Mouse (Mus musculus): Measurements from ENCODE around the gene Tle6.
A peak's percentile ranks its signal among the peaks of the same experiment; 100 is the strongest.

Gene Tle6

DNA sequence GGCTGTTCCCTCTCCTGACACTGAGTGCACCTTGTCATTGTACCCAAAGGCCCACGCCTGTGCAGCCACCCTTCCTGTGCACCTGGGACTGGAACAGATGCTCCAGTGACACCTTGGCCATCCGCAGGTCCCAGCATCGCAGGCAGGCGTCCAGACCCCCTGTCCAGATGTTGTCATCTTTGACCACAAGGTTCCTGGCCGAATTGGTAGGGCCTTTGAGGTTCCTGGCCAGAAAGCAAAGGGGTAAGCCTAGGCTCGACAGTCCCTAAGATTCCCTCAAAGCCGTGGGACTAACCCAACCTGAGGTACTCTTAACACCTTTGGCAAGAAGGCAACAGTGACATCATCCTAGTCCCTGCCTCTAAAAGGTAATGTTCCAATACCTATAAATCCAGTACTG is 8.2 kb downstream of the Tle6 start:
- DNase-seq (ENCODE audit: low spot score in 2 of 2) = no peak

DNA sequence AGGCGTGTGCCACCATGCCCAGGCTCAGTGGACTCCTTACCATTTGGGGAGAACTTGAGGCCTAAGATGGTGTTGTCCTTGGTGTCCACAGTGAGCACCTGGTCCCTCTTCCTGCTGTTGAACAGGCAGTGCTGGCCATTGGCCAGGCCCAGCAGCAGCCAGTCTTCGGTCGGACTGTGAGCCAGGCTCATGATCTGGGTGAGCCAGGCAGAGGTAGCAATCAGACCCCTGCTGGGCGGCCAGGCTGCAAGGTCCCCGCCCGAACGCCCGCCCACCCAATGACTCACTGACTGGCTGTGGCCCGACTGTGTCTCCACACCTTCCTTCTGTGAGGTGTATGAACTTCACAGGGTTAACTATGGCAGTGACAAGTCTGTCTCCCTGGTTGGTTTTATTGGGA is 9.0 kb downstream of the Tle6 start:
- no peak for DNase-seq (ENCODE audit: low spot score in 2 of 2)

DNA sequence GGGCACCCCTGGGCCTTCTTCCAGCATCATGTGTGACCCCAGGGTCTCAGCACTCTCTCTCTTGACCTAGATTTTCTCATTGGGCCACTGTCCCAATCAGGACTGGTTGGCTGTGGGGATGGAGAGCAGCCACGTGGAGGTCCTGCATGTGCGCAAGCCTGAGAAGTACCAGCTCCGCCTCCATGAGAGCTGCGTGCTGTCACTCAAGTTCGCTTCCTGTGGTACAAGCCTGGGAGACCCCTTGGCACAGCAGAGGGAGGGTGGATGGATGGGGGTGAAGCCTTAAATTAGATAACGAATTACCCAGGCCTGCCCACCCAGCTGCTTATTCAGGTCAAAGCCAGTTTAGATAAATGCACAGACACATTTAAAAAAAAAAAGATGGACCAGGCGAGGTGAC is 12.1 kb downstream of the Tle6 start:
- DNase-seq (ENCODE audit: low spot score in 2 of 2) = no peak

DNA sequence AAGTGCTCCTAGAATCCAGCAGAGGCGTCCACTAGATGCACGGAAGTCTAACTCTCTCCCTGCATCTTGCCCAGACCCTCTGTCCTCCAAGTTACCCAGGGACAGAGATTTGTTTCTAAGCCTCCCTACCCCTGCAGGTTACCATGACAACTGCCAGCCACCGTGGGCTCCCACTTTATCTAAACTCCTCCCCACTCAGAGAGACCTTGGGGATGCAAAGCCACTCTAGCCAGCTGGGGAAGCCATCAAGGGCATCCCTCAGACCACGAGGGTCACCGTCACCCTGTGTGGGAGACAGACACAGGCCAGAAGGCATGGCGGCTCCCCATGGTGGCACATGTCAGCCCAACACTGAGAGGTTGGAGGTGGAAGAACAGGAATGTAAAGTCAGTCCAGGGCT is 17.5 kb downstream of the Tle6 start:
- no peak for DNase-seq (ENCODE audit: low spot score in 2 of 2)

DNA sequence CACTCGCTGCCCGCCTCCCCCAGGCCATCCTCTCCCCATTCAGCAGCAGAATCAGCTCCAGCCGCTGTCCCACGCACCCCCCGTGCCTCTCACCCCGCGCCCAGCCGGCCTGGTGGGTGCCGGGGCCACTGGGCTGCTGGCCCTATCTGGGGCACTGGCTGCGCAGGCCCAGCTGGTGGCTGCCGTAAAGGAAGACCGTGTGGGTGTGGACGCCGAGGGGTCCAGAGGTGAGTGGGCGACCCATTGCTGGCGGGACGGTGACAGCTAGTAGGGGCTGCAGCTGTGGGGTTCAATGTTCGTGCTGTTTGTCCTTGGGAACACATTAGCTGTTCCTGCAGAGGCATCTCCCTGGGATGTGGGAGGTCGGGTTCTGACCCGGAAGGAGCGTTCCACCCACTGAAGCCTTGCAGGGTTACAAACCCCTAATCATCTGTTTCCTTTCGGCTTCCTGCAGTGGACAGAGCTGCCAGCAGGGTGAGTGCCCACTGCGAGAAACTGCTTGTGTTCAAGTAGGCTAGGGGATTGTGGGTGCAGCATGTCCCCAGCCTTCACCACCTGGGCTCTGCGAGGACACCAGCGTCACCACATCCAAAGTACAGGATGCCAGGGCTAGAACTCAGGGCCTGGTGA is 20.3 kb downstream of the Tle6 start:
- no peak for DNase-seq (ENCODE audit: low spot score in 2 of 2)

- no peak for DNase-seq (ENCODE audit: low spot score in 2 of 2)
Measured at GRCm38 (mm10) chr10:81579967-81580366, 20.9 kb downstream of the Tle6 start.

- DNase-seq (ENCODE audit: low spot score in 2 of 2) = no peak
Measured at GRCm38 (mm10) chr10:81575695-81576094, 25.2 kb downstream of the Tle6 start.

DNA sequence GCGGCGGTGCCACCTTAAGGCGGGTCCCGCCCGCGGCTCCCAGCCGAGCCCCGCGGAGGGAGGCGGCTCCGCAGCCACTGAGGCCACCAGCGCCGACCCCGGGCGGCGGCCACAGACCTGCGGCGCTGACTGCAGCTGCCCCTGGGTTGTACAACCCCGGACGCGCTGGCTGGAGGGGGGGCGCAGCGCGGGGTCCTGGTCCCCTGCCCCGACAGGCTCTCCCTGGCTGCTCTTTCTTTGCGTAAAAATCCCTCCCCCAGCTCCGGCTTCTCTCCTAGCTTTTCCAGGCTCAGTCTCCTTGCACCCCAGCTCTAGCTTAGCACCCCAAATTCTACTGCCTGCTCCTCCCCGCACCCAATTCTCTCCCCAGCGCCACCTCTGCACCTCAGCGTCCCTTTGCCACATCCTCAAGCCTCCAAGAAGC is 25.7 kb downstream of the Tle6 start:
- peak; percentile 41 to 43 for DNase-seq (ENCODE audit: low spot score in 2 of 2)

DNA sequence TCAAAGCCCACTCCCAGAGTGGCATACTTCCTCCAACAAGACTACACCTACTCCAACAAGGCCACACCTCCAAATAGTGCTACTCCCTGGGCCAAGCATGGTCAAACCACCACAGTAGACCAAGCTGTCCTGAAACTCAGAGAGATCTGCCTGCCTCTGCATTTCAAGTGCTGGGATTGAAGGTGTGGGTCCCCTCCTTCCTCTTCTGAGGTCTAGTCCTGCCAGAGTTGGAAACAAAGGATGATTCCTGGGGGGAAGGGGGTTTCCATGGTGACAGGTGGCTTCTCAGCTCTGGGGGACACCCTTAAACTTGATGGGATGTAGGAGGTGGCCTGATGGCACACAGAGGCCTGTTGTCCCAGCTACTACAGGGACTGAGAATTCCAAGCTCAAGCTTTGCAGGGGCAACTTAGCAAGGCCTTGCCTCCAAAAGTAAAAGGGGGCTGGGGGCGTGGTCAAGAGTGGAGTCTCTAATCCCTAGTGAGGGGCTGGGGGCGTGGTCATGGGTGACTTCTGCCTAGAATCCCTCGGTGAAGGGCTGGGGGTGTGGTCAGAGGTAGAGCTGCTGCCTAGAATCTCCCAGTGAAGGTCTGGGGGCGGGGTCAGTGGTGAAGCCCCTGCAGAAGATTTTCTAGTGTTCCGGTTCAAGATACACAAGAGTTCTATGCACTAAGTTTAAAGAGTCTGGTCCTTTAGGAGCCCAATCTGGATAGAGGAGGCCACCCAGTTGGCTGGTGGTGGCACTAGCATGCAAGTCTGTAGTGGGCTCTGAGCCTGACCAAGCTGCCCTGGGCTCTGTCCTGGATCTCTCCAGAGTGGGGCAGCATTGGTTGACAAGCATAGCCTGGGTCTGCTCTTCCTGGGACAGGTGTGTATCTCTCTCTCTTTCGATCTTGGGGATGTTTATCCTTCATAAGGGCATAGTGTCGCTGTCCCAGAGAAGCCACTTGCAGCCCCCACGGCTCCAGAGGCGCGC is 26.5 kb downstream of the Tle6 start, which contains the start of gene Tle2:
Gene Tle2 (plus strand): TSS at position 481 of the 976 bp plus-strand sequence.
- DNase-seq (ENCODE audit: low spot score in 2 of 2) = no peak

DNA sequence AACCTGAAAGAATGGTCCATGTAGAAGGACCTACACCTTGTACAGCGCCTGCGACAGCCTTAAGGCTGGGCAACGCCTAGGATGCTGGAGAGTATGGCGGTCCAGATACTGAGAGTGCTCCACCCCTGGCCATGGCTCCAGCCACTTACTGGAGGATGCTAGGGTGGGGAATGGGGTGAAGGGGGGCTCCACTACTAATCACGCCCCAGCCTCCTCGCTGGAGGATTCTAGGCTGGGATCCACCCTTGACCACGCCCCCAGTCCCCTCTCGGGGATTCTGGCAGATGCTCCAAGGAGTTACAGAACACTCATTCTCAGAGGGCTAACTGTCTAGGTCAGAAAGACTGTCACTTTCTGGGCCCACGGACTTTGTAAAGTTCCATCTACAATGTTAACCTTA is 27.9 kb downstream of the Tle6 start:
- DNase-seq (ENCODE audit: low spot score in 2 of 2) = peak; percentile 38 to 68

GRCm38 (mm10) chr10:81572133-81572671 is 28.7 kb downstream of the Tle6 start:
- DNase-seq (ENCODE audit: low spot score in 2 of 2) = no peak

DNA sequence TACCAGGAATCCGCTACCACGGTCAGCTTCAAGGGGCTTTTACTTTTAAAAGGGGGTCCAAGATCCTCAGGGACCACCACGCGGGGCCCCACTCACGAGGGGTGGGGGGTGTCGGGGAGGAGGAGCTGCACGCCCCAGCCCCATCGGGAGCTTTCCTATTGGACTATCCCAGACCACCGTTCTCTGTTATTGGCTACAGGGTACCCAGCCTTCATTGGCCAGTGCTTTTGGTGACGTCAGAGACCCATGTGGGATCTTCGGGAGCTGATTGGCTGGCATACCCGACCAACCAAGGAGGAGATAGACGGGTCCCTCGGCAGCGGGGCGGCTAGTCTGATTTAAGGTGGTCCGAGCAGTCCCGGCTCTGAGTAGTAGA is 29.4 kb downstream of the Tle6 start:
- peak; percentile 97 to 99 for DNase-seq (ENCODE audit: low spot score in 2 of 2)

DNA sequence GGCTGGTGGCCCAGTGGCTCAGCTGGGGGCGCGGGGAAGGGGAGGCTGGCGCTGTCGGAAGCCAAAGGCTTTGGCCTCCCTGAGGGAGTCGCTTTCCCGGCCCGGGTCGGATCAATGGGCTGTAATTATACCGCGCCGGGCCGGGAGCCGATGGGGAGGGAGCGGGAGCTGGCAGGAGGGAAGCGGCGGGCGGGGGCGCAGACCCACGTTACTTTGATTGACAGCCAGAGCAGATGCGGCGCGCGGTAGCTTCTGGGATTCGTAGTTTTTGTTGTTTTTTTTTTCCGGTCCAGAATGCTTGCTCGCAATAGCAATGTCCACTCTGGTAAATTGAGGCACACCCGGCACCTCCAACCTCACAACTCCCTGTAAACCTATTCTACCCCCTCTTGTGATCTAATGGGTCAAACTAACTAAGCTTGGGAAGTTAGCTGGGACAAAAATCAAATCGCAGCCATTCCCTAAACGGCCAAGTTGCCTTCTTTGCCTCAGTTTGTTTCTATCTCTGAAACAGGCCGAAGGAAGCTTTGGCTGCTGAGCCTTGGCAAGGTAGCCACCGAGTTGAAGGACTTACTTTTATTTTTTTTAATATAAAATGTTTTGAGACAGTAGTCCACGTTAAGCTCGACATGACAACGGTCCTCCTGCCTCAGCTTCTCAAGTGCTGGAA is 29.9 kb downstream of the Tle6 start:
- peak; percentile 86 to 92 for DNase-seq (ENCODE audit: low spot score in 2 of 2)

DNA sequence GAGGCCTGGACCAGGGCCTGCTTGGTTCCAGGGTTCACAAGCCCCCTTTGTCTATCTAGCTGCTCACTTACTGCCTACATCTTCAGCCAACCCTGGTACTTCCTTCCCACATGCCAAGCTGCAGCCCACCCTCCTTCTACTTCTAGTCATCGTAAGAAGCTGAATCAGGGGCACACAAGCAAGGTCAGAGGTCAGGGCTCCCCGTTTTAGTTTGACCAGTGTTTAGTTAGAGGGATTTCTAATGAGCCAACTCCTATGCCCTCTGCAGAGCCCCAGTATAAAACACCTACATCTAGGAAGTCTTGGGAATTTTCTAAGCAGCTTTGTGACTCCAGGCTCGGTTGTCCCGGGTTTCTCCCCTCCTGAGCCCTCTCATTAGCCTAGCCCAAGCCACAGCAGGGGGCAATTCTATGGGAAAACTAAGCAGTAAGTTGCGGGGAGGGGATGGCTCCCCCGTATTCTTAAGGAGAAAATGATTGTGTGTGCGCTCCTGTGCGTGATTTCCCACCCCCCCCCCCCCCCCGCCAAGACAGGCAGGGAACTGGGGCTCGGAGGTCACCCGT is 30.6 kb downstream of the Tle6 start:
- DNase-seq (ENCODE audit: low spot score in 2 of 2) = no peak

- DNase-seq (ENCODE audit: low spot score in 2 of 2) = no peak
Measured at GRCm38 (mm10) chr10:81569507-81570237, 31.2 kb downstream of the Tle6 start.

GRCm38 (mm10) chr10:81568381-81569191 is 32.3 kb downstream of the Tle6 start:
- DNase-seq (ENCODE audit: low spot score in 2 of 2) = no peak

- DNase-seq (ENCODE audit: low spot score in 2 of 2) = no peak
Measured at GRCm38 (mm10) chr10:81565257-81566228, 35.3 kb downstream of the Tle6 start.

DNA sequence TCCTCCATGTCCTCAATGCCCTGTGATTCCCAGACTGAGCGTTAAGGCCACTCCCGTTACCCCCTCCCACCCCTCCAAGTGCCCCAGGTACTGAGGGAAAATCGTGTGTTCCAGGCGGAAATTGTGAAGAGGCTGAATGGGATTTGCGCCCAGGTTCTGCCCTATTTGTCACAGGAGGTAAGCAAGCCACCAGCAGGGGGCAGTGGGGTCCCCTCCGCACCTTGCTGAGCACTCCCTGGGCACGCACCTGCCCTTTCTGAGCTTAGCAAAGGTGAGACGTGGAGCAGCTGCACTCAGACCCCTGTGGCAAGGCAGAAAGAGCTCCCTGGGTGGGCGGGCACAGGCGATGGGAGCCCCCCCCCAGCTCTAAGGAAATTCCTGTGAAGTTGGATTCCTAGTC is 36.1 kb downstream of the Tle6 start:
- DNase-seq (ENCODE audit: low spot score in 2 of 2) = no peak

- no peak for DNase-seq (ENCODE audit: low spot score in 2 of 2)
Measured at GRCm38 (mm10) chr10:81564216-81564615, 36.7 kb downstream of the Tle6 start.

Measured in urinary bladder, postnatal 36 days (tissue).